In genomic region chrX:23285442-23285817, GRCm38 (mm10) we compare ENCODE assay signal across 12 mouse cellular contexts.
A peak's percentile ranks its signal among the peaks of the same experiment; 100 is the strongest.
DNase-seq lines count a peak whose midpoint lies in the region; ATAC-seq lines count a peak whose summit lies in the region.
"Had no signal": no experiment of that assay in that cellular context is flagged by ENCODE, and none has a peak within 500 bp of the region (broad histone marks: within the 10 kb centered on the region; RNA-seq: fewer than 3 reads in every experiment).

No protein-coding gene starts in this region.

- H3K36me3 ChIP-seq in limb, embryonic 15.5 days = no peaks in the 10 kb centered on the region
- no peaks in the 10 kb centered on the region for H3K36me3 ChIP-seq in limb, embryonic 10.5 days
- no peaks in the 10 kb centered on the region for H3K36me3 ChIP-seq in midbrain, embryonic 10.5 days
- H3K36me3 ChIP-seq: limb, embryonic 13.5 days had no signal

- no peak overlapping the region for H3K9ac ChIP-seq in limb, embryonic 15.5 days
- H3K9ac ChIP-seq: limb, embryonic 13.5 days had no signal

- no peak overlapping the region for H3K27ac ChIP-seq in limb, embryonic 15.5 days
- no peak overlapping the region for H3K27ac ChIP-seq in limb, embryonic 10.5 days
- H3K27ac ChIP-seq in midbrain, embryonic 10.5 days (replicated peaks) = peak overlapping the region; percentile 57; the same call in 1 of the 2 replicates
- H3K27ac ChIP-seq: limb, embryonic 13.5 days had no signal

- no peaks in the 10 kb centered on the region for H3K4me1 ChIP-seq in limb, embryonic 15.5 days
- no peaks in the 10 kb centered on the region for H3K4me1 ChIP-seq in limb, embryonic 10.5 days
- peaks cover 14% of the 10 kb centered on the region; the same call in 1 of the 2 replicates for H3K4me1 ChIP-seq in midbrain, embryonic 10.5 days
- H3K4me1 ChIP-seq: limb, embryonic 13.5 days had no signal

- no peak overlapping the region for H3K4me3 ChIP-seq in limb, embryonic 15.5 days
- H3K4me3 ChIP-seq in limb, embryonic 10.5 days = no peak overlapping the region
- H3K4me3 ChIP-seq in midbrain, embryonic 10.5 days = peak overlapping the region; percentile 32; the same call in 1 of the 2 replicates
- H3K4me3 ChIP-seq: limb, embryonic 13.5 days had no signal

- H3K27me3 ChIP-seq in limb, embryonic 15.5 days = no peaks in the 10 kb centered on the region
- H3K27me3 ChIP-seq in limb, embryonic 10.5 days (ENCODE audit: low read depth, poor library complexity, severe bottlenecking) = no peaks in the 10 kb centered on the region
- H3K27me3 ChIP-seq in midbrain, embryonic 10.5 days (ENCODE audit: low read depth, poor library complexity, severe bottlenecking) = no peaks in the 10 kb centered on the region
- H3K27me3 ChIP-seq: limb, embryonic 13.5 days had no signal

- H3K4me2 ChIP-seq in limb, embryonic 15.5 days = 0 out of 2 replicates have a peak overlapping the region, but pooled peaks have one; percentile 3
- H3K4me2 ChIP-seq: limb, embryonic 13.5 days had no signal

- DNase-seq in embryo, embryonic 9.5 days (ENCODE audit: extremely low spot score) = peak; percentile 0
- no peak for DNase-seq in embryo, embryonic 11 days
- DNase-seq in limb, embryonic 10.5 days (ENCODE audit: low spot score) = no peak
- DNase-seq in midbrain, embryonic 10.5 days (ENCODE audit: low spot score) = peak; percentile 11
- DNase-seq in right cerebral cortex, adult 2 months (ENCODE audit: low spot score in 2 of 2) = no peak
- DNase-seq in urinary bladder, postnatal 25 days (ENCODE audit: low spot score) = no peak
- no peak for DNase-seq in c-Kit-positive CD71-positive TER-119-positive erythroid progenitor cells, embryonic 14.5 days (ENCODE audit: low spot score)
- DNase-seq: cerebellum, adult 11 months; kidney, postnatal 4 days; lung, postnatal 4 days had no signal

- ATAC-seq in limb, embryonic 15.5 days (ENCODE audit: insufficient number of reproducible peaks, low FRiP score, low TSS enrichment, low read depth) = no peak

- WGBS in limb, embryonic 15.5 days = 34% methylated on average over 10 of the region's 10 CpGs
- WGBS in limb, embryonic 10.5 days = 40% methylated on average over 10 of the region's 10 CpGs
- WGBS in midbrain, embryonic 10.5 days = 12% methylated on average over 10 of the region's 10 CpGs

- no peaks in the 10 kb centered on the region for H3K9me3 ChIP-seq in limb, embryonic 15.5 days
- no peaks in the 10 kb centered on the region for H3K9me3 ChIP-seq in limb, embryonic 10.5 days (replicated peaks)
- no peaks in the 10 kb centered on the region for H3K9me3 ChIP-seq in midbrain, embryonic 10.5 days (replicated peaks)
- H3K9me3 ChIP-seq: limb, embryonic 13.5 days had no signal

Comparison
In these comparisons a context has a peak if more than half of its experiments do, and no peak if none do; other contexts are left out.
1. DNase-seq: peak in embryo, embryonic 9.5 days (single experiment) and midbrain, embryonic 10.5 days (single experiment); none in embryo, embryonic 11 days (single experiment), limb, embryonic 10.5 days (single experiment), right cerebral cortex, adult 2 months (0 of 2), urinary bladder, postnatal 25 days (single experiment) and c-Kit-positive CD71-positive TER-119-positive erythroid progenitor cells, embryonic 14.5 days (single experiment).